Mouse (Mus musculus): ENCODE measurements around the gene Ttc39b.
"Not testable (repeated sequence)": the region's sequence is repeated elsewhere in the genome, so short reads cannot be mapped to it uniquely, and the experiment has no call there.

The Ttc39b gene

GRCm38 (mm10) chr4:83272917-83273615, 51.0 kb downstream of the Ttc39b start:
- no peak for DNase-seq

DNA sequence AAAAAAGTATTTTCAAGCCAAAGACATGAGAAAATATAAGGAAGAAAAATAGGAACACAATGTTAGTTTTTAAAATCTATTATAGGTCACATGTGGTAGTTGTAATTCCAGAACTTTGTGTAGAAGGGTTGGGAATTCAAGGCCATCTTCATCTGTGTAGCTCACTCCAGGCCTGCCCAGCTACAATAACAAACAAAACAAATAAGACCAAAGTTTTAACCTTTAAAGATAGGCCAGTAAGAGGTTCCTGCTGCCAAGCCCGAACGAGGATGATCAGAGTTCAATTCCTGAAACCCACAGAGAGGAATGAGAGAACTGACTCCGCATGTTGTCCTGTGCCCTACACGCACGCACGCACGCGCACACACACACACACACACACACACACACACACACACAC, 53.6 kb downstream of the Ttc39b start:
- DNase-seq = no peak

DNA sequence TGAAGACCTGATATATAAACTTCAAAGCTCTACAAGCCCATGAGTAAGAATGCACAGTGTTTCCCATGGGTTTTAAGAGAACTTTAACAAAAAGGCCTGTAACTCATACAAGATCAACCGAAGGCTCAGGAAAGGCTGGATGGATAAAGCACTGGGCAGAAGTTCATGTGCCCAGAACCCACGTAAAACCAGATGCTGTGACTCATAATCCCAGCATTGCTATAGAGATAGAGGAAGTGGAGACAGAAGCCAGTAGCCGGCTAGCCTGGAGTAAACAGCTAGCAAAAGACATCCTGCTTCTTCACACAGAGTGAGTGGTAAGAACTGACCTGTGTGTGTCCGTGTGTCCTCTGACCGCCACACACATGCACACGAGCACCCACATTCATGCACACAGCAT, 54.4 kb downstream of the Ttc39b start:
- DNase-seq = no peak

DNA sequence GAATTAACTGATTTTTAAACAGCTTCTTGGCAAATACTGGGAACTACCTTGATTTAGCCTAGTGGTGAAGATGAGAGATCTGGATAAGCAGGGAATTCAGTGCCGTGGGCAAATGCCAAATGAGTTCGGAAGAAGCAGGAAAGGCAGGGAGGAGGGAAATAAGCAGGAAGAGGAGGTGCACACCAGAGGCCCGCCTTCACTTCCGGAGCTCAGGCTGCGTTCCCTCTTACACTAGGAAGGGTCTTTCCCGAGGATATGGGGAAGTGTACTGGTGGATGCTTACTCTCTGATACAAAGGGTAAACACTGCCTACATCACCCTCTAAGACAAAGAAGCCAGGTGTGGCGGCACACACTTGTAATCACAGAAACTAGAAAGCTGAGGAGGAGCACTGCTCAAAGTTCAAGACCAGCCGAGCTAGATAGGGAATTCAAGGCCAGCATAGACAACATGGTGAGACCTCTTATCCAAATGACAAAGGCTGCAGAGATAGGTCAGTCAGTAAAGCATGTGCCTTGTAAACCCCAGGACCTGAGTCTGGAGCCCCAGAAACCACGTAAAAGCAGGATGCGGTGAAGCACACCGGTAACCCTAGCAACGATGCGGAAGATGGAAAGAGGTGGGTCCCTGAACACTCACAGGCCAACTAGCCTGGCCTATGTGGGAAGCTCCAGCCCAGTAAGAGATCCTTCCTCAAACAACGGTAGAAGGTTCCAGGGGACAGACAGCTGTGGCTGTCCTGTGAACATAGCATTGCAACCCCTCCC, 57.9 kb downstream of the Ttc39b start:
- peak in 1 of 2 experiments; percentile 11 for DNase-seq

GRCm38 (mm10) chr4:83264832-83265231, 59.2 kb downstream of the Ttc39b start:
- no peak for DNase-seq

GRCm38 (mm10) chr4:83261998-83262397, 62.1 kb downstream of the Ttc39b start:
- peak in 1 of 2 experiments; percentile 58 for DNase-seq

DNA sequence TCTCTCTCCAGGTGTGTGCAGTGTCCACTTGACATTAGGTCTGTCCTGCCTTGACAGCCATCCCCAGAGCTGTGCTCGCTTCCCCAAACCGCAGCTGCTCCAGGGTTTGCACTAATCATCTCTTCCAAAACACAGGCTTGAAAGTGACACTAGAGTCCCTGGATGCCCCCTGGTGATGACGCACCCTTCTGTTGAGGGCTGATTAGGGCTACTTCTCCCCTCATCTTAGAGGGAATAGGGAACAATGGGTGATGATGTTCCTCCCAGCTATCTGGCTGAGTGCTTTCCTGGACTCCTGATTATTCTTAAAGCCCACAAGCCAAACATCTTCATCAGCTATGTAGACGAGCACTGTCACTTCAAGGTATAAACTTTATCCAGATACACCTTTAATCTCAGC, 64.4 kb downstream of the Ttc39b start:
- no peak for DNase-seq

DNA sequence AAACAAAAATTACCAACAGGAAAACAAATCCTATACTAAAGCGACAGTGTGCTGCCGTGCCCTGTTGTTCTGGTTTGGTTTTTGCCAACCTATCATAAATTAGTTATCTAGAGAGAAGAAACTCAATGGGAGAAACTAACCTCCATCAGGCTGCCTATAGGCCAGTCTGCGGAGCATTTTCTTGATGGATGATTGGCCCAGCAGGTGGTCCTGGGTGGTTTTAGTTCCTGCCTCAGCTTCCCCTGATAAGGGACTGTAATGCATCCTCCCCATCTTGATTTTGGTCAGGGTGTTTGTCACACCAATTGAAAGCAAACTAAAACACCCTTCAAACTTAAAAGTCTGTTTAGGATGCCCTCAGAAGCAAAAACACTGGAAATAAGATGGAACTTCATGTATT, 65.8 kb downstream of the Ttc39b start:
- no peak for DNase-seq

- no peak for DNase-seq
Observed at GRCm38 (mm10) chr4:83257279-83258260, 66.5 kb downstream of the Ttc39b start.

DNA sequence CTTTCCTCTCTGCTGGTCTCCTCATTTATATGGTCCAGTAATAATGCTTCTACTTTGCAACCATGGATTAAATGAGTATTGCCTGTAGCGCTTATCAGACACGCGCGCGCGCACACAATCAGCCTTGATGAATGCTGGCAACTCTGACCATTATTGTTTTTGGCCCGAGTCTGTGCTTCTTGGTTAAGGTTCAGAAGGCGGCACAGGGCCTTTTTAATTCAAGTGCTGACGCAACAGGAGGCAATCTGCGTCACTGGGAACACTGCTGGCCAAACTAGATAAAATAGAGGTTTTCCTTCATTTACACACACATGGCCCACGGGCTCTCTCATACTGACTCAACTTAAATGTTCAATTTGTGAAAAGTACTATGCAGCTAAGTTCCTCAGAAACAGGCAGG, 67.3 kb downstream of the Ttc39b start:
- no peak for DNase-seq

GRCm38 (mm10) chr4:83254941-83255340, 69.1 kb downstream of the Ttc39b start:
- DNase-seq = no peak

DNA sequence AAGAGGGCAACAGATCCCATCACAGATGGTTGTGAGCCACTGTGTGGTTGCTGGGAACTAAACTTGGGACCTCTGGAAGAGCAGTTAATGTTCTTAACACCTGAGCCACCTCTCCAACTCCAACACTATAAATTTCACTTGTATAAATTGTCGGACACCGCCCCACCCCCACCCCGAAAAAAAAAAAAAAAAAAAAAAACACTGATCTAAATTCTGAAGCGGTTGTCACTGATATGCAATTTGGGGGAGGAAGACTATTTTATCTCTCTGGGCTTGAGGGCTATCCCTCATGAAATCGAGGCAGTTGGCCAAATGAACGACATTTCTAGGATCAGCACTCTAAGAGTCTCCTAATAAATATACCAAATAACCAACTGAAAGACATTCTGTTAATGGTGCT, 70.4 kb downstream of the Ttc39b start:
- no peak for DNase-seq

DNA sequence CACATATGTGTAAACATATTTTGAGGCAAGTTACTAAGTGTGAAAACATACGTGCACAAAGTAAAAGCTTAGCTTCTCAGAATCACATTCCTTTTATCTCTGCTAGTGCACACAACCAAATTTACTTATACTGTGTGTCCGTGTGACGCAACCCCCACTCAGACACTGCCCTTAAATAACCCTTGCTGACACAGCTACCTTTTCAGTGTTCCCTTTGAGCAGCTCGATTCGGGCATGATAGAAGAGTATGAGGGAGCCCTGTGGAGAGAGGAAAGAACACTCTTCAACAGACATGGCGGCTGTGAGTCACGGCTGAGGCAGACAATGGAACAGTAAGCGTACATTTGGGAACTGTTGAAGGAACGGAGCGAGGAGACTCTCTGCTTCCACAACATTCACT, 80.3 kb downstream of the Ttc39b start:
- no peak for DNase-seq

GRCm38 (mm10) chr4:83241630-83242029, 82.4 kb downstream of the Ttc39b start:
- DNase-seq = no peak

GRCm38 (mm10) chr4:83237656-83238055, 86.4 kb downstream of the Ttc39b start:
- DNase-seq = no peak

- DNase-seq = not testable (repeated sequence)
Observed at GRCm38 (mm10) chr4:83235304-83235703, 88.8 kb downstream of the Ttc39b start.

- DNase-seq = no peak
Observed at GRCm38 (mm10) chr4:83234739-83235138, 89.3 kb downstream of the Ttc39b start.

DNA sequence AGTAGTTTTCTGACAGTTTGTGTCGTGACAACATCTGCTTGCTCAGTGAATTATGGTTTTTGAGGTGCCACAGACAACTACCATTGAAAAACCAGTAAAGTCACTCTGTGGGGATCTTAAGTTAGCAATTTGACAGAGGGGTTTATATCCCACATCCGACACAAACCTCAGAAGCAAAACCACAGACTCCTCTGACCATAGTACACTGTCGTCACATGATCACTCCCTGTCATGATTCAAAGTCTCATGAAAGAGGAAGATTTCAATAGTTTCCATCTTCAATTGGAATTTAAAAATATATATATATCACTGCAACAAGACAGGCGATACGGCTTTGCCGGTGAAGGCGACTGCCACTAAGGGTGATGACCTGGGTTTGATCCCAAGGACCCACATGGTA, 89.9 kb downstream of the Ttc39b start:
- no peak for DNase-seq

GRCm38 (mm10) chr4:83233181-83234123, 90.6 kb downstream of the Ttc39b start:
- DNase-seq = no peak

GRCm38 (mm10) chr4:83232315-83232880, 91.7 kb downstream of the Ttc39b start:
- no peak for DNase-seq

GRCm38 (mm10) chr4:83228664-83229283, 95.3 kb downstream of the Ttc39b start:
- DNase-seq = no peak
